Mouse (Mus musculus): ENCODE measurements around the gene Frmd4a.
A peak's percentile ranks its signal among the peaks of the same experiment; 100 is the strongest.

Frmd4a gene

GRCm38 (mm10) chr2:4636656-4637055 lies 619.1 kb downstream of the Frmd4a start:
- no peak for DNase-seq

- DNase-seq: no peak
Measured at GRCm38 (mm10) chr2:4638189-4638588, 620.7 kb downstream of the Frmd4a start.

GRCm38 (mm10) chr2:4645066-4645465 lies 627.5 kb downstream of the Frmd4a start:
- DNase-seq: no peak

- no peak for DNase-seq
Measured at GRCm38 (mm10) chr2:4648094-4648493, 630.6 kb downstream of the Frmd4a start.

GRCm38 (mm10) chr2:4649646-4650045 lies 632.1 kb downstream of the Frmd4a start:
- no peak for DNase-seq

GRCm38 (mm10) chr2:4651500-4652285 lies 634.2 kb downstream of the Frmd4a start, which contains the start of gene Prpf18:
Prpf18 (minus strand) TSS chr2:4652113.
- DNase-seq: peak; percentile 86 to 92

- DNase-seq: no peak
Measured at GRCm38 (mm10) chr2:4660677-4661076, 643.2 kb downstream of the Frmd4a start.
